ENCODE assay signal across 16 mouse cellular contexts in the genomic region with DNA sequence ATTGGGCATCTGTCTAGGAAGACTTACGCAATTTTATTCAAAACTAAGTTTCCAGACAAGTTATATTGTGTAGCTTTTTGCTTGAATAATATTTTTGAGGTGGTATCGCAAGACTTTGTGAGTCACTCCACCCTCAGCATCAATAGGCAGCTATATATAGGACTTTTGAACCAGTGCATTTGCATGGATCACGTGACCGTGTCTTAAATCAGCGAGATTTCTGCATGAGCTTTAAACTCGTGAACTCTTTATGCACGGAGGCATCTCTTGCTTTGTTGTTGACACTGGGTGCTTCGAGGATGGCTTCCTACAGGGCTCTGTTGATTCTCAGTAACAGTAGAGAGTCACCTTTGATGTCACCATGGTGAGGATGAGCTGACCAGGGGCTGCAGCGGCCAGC.
"Had no signal": no experiment of that assay in that cellular context is flagged by ENCODE, and none has a peak within 500 bp of the region (broad histone marks: within the 10 kb centered on the region; RNA-seq: fewer than 3 reads in every experiment).

No protein-coding gene starts in this region.

- H3K27me3 ChIP-seq: liver, embryonic 13.5 days had no signal

- H3K4me3 ChIP-seq: liver, embryonic 13.5 days had no signal

- H3K9me3 ChIP-seq: liver, embryonic 13.5 days had no signal

- H3K4me1 ChIP-seq: liver, embryonic 13.5 days had no signal

- H3K9ac ChIP-seq: liver, embryonic 13.5 days had no signal

- H3K36me3 ChIP-seq: liver, embryonic 13.5 days had no signal

- H3K4me2 ChIP-seq: liver, embryonic 13.5 days; midbrain, embryonic 11.5 days had no signal

- H3K27ac ChIP-seq: liver, embryonic 13.5 days; stomach, postnatal 0 days had no signal

- DNase-seq: kidney, adult 9 months; kidney, postnatal 14 days; kidney, postnatal 4 days; layer of hippocampus, adult 9-11 months; liver, embryonic 13.5 days; lung, adult 2 months; lung, postnatal 14 days; lung, postnatal 4 days; midbrain, embryonic 14.5 days; right cerebral cortex, adult 18-20 months; right cerebral cortex, postnatal 14 days; right cerebral cortex, postnatal 4 days; thymus, adult 2 months; thymus, postnatal 25 days had no signal
